Mouse (Mus musculus) megakaryocyte, embryonic 14.5 days (primary cell): ENCODE data around the gene Alg9.

Experiments used
- FLI1 ChIP-seq: IDR thresholded peaks from 2 replicates; pipeline ENCODE4 v1.6.1; 2012; ENCODE audit warnings: low read length, inconsistent platforms, mixed read lengths
- GATA1 ChIP-seq: IDR thresholded peaks from 3 replicates; pipeline ENCODE4 v1.6.1; 2012; ENCODE audit warnings: mixed read lengths, low read length, inconsistent platforms, borderline replicate concordance

DNA sequence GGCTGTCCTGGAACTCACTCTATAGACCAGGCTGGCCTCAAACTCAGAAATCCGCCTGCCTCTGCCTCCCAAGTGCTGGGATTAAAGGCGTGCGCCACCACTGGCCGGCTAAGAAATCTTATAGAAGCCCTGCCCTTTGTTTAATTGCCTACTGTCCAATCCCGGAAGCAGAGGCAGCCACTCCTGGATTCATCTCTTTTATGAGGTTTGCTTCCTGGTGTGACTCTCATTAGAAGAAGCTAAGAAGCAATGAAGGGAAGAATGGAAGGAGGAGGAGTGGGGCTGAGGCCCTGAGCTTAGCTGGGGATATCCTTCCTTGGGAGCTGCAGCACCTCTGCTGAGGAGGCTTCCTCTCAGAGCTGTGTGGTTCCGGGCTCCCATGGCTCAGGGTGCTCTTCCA lies 46.8 kb downstream of the Alg9 start:
- TF ChIP-seq GATA1 = no peak
- no peak for TF ChIP-seq FLI1
